In genomic region chr2:32353007-32353542, GRCm38 (mm10) we compare ENCODE assay signal across 8 mouse cellular contexts. TPM values are rescaled to one million over a fixed set of nuclear protein-coding genes. Genes with fewer than 3 reads are reported as not detected.
DNase-seq lines count a peak whose midpoint lies in the region; ATAC-seq and TF ChIP-seq lines count a peak whose summit lies in the region.

Gene Dnm1, minus strand, starts transcription at chr2:32353338.

- H3K27me3 ChIP-seq in embryonic facial prominence, embryonic 15.5 days = no peaks in the 10 kb centered on the region
- no peaks in the 10 kb centered on the region for H3K27me3 ChIP-seq in kidney, embryonic 14.5 days (ENCODE audit: control insufficient read depth, insufficient read depth, low read length)
- H3K27me3 ChIP-seq in limb, embryonic 14.5 days (ENCODE audit: control insufficient read depth, insufficient read depth, low read length) = no peaks in the 10 kb centered on the region
- H3K27me3 ChIP-seq in midbrain, postnatal 0 days (ENCODE audit: insufficient read depth, low read length) = no peaks in the 10 kb centered on the region

- WGBS in embryonic facial prominence, embryonic 15.5 days = under 1% methylated on average over 63 of the region's 63 CpGs
- WGBS in kidney, embryonic 14.5 days = under 1% methylated on average over 63 of the region's 63 CpGs
- WGBS in limb, embryonic 14.5 days = under 1% methylated on average over 46 of the region's 63 CpGs
- WGBS in midbrain, postnatal 0 days = under 1% methylated on average over 57 of the region's 63 CpGs

- H3K4me1 ChIP-seq in bone marrow macrophage, adult 2 months (ENCODE audit: control insufficient read depth, insufficient read depth, low read length) = peaks cover 18% of the 10 kb centered on the region
- peaks cover 47% of the 10 kb centered on the region for H3K4me1 ChIP-seq in embryonic facial prominence, embryonic 15.5 days
- peaks cover 13% of the 10 kb centered on the region for H3K4me1 ChIP-seq in kidney, embryonic 14.5 days (ENCODE audit: control insufficient read depth, insufficient read depth, low read length)
- H3K4me1 ChIP-seq in limb, embryonic 14.5 days (ENCODE audit: control insufficient read depth, insufficient read depth, low read length) = peaks cover 16% of the 10 kb centered on the region; the same call in 1 of the 2 replicates
- peaks cover 5% of the 10 kb centered on the region; the same call in 1 of the 2 replicates for H3K4me1 ChIP-seq in midbrain, postnatal 0 days (ENCODE audit: insufficient read depth, low read length)

- TF ChIP-seq POLR2A in bone marrow macrophage, adult 2 months (IDR thresholded peaks at IDR 0.05; ENCODE audit: borderline replicate concordance, low read depth, low read length) = no peak
- no peak for TF ChIP-seq POLR2A in limb, embryonic 14.5 days (IDR thresholded peaks at IDR 0.05; ENCODE audit: borderline replicate concordance, extremely low read depth, insufficient read depth, insufficient read length)

- peak; percentile 44; the same call in 1 of the 2 replicates for TF ChIP-seq CTCF in bone marrow macrophage, adult 2 months (IDR thresholded peaks at IDR 0.05; ENCODE audit: low read depth, low read length)
- TF ChIP-seq CTCF in midbrain, postnatal 0 days (IDR thresholded peaks at IDR 0.05) = peak; percentile 97

- peak within 1 kb of the TSS; percentile 84 for H3K4me2 ChIP-seq in embryonic facial prominence, embryonic 15.5 days (replicated peaks)
- H3K4me2 ChIP-seq in kidney, embryonic 14.5 days (replicated peaks; ENCODE audit: low read depth, low read length) = peak within 1 kb of the TSS; percentile 95
- peak within 1 kb of the TSS; percentile 79 for H3K4me2 ChIP-seq in limb, embryonic 14.5 days (replicated peaks; ENCODE audit: low read depth, low read length, severe bottlenecking)
- H3K4me2 ChIP-seq in midbrain, postnatal 0 days (ENCODE audit: low read depth, low read length, poor library complexity, severe bottlenecking) = peak within 1 kb of the TSS; percentile 71

- H3K27ac ChIP-seq in bone marrow macrophage, adult 2 months (ENCODE audit: insufficient read depth, low read depth, low read length) = no peak within 1 kb of the TSS
- peak within 1 kb of the TSS; percentile 90 for H3K27ac ChIP-seq in embryonic facial prominence, embryonic 15.5 days (replicated peaks)
- no peak within 1 kb of the TSS for H3K27ac ChIP-seq in kidney, embryonic 14.5 days (ENCODE audit: low read depth, low read length)
- H3K27ac ChIP-seq in limb, embryonic 14.5 days (replicated peaks; ENCODE audit: low read depth, low read length) = peak within 1 kb of the TSS; percentile 91
- H3K27ac ChIP-seq in midbrain, postnatal 0 days (ENCODE audit: low read depth, low read length) = peak within 1 kb of the TSS; percentile 96

- H3K9me3 ChIP-seq in embryonic facial prominence, embryonic 15.5 days (replicated peaks) = no peaks in the 10 kb centered on the region
- H3K9me3 ChIP-seq in kidney, embryonic 14.5 days (ENCODE audit: control insufficient read depth, low read length) = no peaks in the 10 kb centered on the region
- no peaks in the 10 kb centered on the region for H3K9me3 ChIP-seq in limb, embryonic 14.5 days (ENCODE audit: control insufficient read depth, low read length)
- no peaks in the 10 kb centered on the region for H3K9me3 ChIP-seq in midbrain, postnatal 0 days (ENCODE audit: low read length)

- H3K36me3 ChIP-seq in embryonic facial prominence, embryonic 15.5 days = 0 out of 2 replicates have a peak, but pooled peaks cover 4% of the 10 kb centered on the region
- H3K36me3 ChIP-seq in kidney, embryonic 14.5 days (ENCODE audit: control insufficient read depth, insufficient read depth, low read length) = no peaks in the 10 kb centered on the region
- H3K36me3 ChIP-seq in limb, embryonic 14.5 days (ENCODE audit: control insufficient read depth, insufficient read depth, low read length) = peaks cover 16% of the 10 kb centered on the region
- H3K36me3 ChIP-seq in midbrain, postnatal 0 days (ENCODE audit: insufficient read depth, low read length) = peaks cover 4% of the 10 kb centered on the region; the same call in 1 of the 2 replicates

- ATAC-seq in embryonic facial prominence, embryonic 15.5 days (ENCODE audit: insufficient number of reproducible peaks, low FRiP score, low TSS enrichment, low read depth) = peak; percentile 73
- peak; percentile 62 for ATAC-seq in kidney, embryonic 14.5 days (ENCODE audit: low FRiP score, low TSS enrichment)
- peak; percentile 88 for ATAC-seq in limb, embryonic 14.5 days (ENCODE audit: low FRiP score, low read depth)
- peak; percentile 72 for ATAC-seq in midbrain, postnatal 0 days (ENCODE audit: low FRiP score)

- peak within 1 kb of the TSS; percentile 60 for H3K4me3 ChIP-seq in bone marrow macrophage, adult 2 months (ENCODE audit: insufficient read depth, low read length)
- peak within 1 kb of the TSS; percentile 80 for H3K4me3 ChIP-seq in embryonic facial prominence, embryonic 15.5 days (replicated peaks)
- peak within 1 kb of the TSS; percentile 61 for H3K4me3 ChIP-seq in kidney, embryonic 14.5 days (ENCODE audit: low read length)
- H3K4me3 ChIP-seq in limb, embryonic 14.5 days (replicated peaks; ENCODE audit: low read length) = peak within 1 kb of the TSS; percentile 80
- peak within 1 kb of the TSS; percentile 82 for H3K4me3 ChIP-seq in midbrain, postnatal 0 days (ENCODE audit: low read depth, low read length)

- DNase-seq in B cell, adult 2 months = peak; percentile 94
- DNase-seq in heart, adult 9 months (ENCODE audit: low spot score in 2 of 2) = peak; percentile 83 to 91
- peak; percentile 90 for DNase-seq in limb, embryonic 14.5 days (ENCODE audit: low spot score)
- DNase-seq in midbrain, postnatal 0 days (ENCODE audit: low spot score) = peak; percentile 91
- peak; percentile 92 to 93 for DNase-seq in spleen, postnatal 10 days (ENCODE audit: low spot score in 2 of 2)

- peak within 1 kb of the TSS; percentile 80 for H3K9ac ChIP-seq in embryonic facial prominence, embryonic 15.5 days
- peak within 1 kb of the TSS; percentile 66 for H3K9ac ChIP-seq in kidney, embryonic 14.5 days (ENCODE audit: low read depth, low read length)
- H3K9ac ChIP-seq in limb, embryonic 14.5 days (ENCODE audit: low read depth, low read length, severe bottlenecking) = peak within 1 kb of the TSS; percentile 84
- peak within 1 kb of the TSS; percentile 92 for H3K9ac ChIP-seq in midbrain, postnatal 0 days (replicated peaks; ENCODE audit: low read length, poor library complexity, severe bottlenecking)

RNA-seq across cellular contexts. Expression of gene Dnm1, which starts in this region (rescaled TPM):
- 0.66 and 1.1 TPM in 2 replicates for polyA plus RNA-seq in bone marrow macrophage, adult 2 months (2012; ENCODE audit: insufficient read depth, insufficient read length, missing spikeins)
- 30.7 and 31.5 TPM in 2 replicates for polyA plus RNA-seq in embryonic facial prominence, embryonic 15.5 days (2015; fragmentation: Nextera tagmentation; extraction: Ambion mirVana)
- polyA plus RNA-seq in kidney, embryonic 14.5 days (2014; fragmentation: Nextera tagmentation; extraction: Ambion mirVana) = 8.4 and 11.5 TPM in 2 replicates
- polyA plus RNA-seq in limb, embryonic 14.5 days (2012; rRNA removed) = 318 and 459 TPM in 2 replicates
- 46.0 and 60.1 TPM in 2 replicates for polyA plus RNA-seq in limb, embryonic 14.5 days (2014; fragmentation: Nextera tagmentation; extraction: Ambion mirVana)
- total RNA-seq in midbrain, postnatal 0 days (2014; rRNA removed) = 170 and 186 TPM in 2 replicates
- 105 and 107 TPM in 2 replicates for polyA plus RNA-seq in midbrain, postnatal 0 days (2015; fragmentation: Nextera tagmentation; extraction: Ambion mirVana)

Comparison
In these comparisons a context has a peak if more than half of its experiments do, and no peak if none do; other contexts are left out.
1. H3K27ac ChIP-seq: peak in embryonic facial prominence, embryonic 15.5 days (single experiment), limb, embryonic 14.5 days (single experiment) and midbrain, postnatal 0 days (single experiment); none in bone marrow macrophage, adult 2 months (single experiment) and kidney, embryonic 14.5 days (single experiment).
2. Peak in every context shown above with its lines, with median percentiles within 50 percentile points of each other: DNase-seq, H3K4me3 ChIP-seq, ATAC-seq, H3K4me2 ChIP-seq and H3K9ac ChIP-seq.